ENCODE assay signal across 24 mouse cellular contexts in genomic region chr15:8003789-8004188, GRCm38 (mm10).
DNase-seq lines count a peak whose midpoint lies in the region; ATAC-seq lines count a peak whose summit lies in the region.
"Had no signal": no experiment of that assay in that cellular context is flagged by ENCODE, and none has a peak within 500 bp of the region (broad histone marks: within the 10 kb centered on the region; RNA-seq: fewer than 3 reads in every experiment).

No protein-coding gene starts in this region.

- H3K4me1 ChIP-seq in kidney, embryonic 15.5 days = no peaks in the 10 kb centered on the region
- H3K4me1 ChIP-seq: forebrain, embryonic 10.5 days; forebrain, embryonic 13.5 days; heart, embryonic 10.5 days had no signal

- WGBS in kidney, embryonic 15.5 days = 72% methylated on average over 8 of the region's 8 CpGs

- no peak overlapping the region for H3K27ac ChIP-seq in kidney, embryonic 15.5 days
- H3K27ac ChIP-seq: forebrain, embryonic 10.5 days; forebrain, embryonic 13.5 days; heart, adult 2 months; heart, embryonic 10.5 days; heart, embryonic 13.5 days; hindbrain, embryonic 14.5 days; hindbrain, postnatal 0 days had no signal

- no peaks in the 10 kb centered on the region for H3K36me3 ChIP-seq in kidney, embryonic 15.5 days
- H3K36me3 ChIP-seq: forebrain, embryonic 10.5 days; heart, embryonic 10.5 days; heart, embryonic 13.5 days had no signal

- H3K4me2 ChIP-seq in kidney, embryonic 15.5 days = no peak overlapping the region
- H3K4me2 ChIP-seq: forebrain, embryonic 13.5 days; heart, embryonic 13.5 days; hindbrain, embryonic 14.5 days had no signal

- H3K9me3 ChIP-seq in kidney, embryonic 15.5 days (replicated peaks) = no peaks in the 10 kb centered on the region
- H3K9me3 ChIP-seq: forebrain, embryonic 10.5 days; forebrain, embryonic 13.5 days; heart, embryonic 10.5 days; heart, embryonic 13.5 days had no signal

- no peak overlapping the region for H3K9ac ChIP-seq in kidney, embryonic 15.5 days
- H3K9ac ChIP-seq: forebrain, embryonic 13.5 days; heart, embryonic 13.5 days; hindbrain, embryonic 14.5 days had no signal

- H3K27me3 ChIP-seq in kidney, embryonic 15.5 days = no peaks in the 10 kb centered on the region
- H3K27me3 ChIP-seq: forebrain, embryonic 13.5 days; heart, embryonic 13.5 days had no signal

- no peak for ATAC-seq in kidney, embryonic 15.5 days (replicated peaks; ENCODE audit: low FRiP score)
- peak; percentile 60; the same call in 1 of the 2 replicates for ATAC-seq in megakaryocyte, adult 5-6 weeks (ENCODE audit: poor library complexity, severe bottlenecking)
- ATAC-seq: CD4-positive, CD25-positive, alpha-beta regulatory T cell, adult 4 months; forebrain, embryonic 13.5 days; forebrain, embryonic 16.5 days; hindbrain, postnatal 0 days; inflammation-experienced regulatory T-cells, adult 6 months had no signal

- peak; percentile 17 for DNase-seq in kidney, postnatal 10 days
- peak; percentile 44 for DNase-seq in 416B (ENCODE audit: low read depth)
- no peak for DNase-seq in gastrocnemius, postnatal 25 days
- no peak for DNase-seq in adrenal gland, postnatal 25 days
- DNase-seq: adrenal gland, adult 2 months; adrenal gland, postnatal 36 days; cerebellum, adult 18-20 months; cerebellum, adult 9-10 months; cerebellum, postnatal 14 days; gastrocnemius, postnatal 14 days; heart, adult 2 months; heart, postnatal 14 days; heart, postnatal 4 days had no signal

- no peak overlapping the region for H3K4me3 ChIP-seq in kidney, embryonic 15.5 days (replicated peaks)
- H3K4me3 ChIP-seq: forebrain, embryonic 10.5 days; forebrain, embryonic 13.5 days; heart, adult 2 months; heart, embryonic 10.5 days; heart, embryonic 13.5 days had no signal

Comparison
In these comparisons a context has a peak if more than half of its experiments do, and no peak if none do; other contexts are left out.
1. DNase-seq: peak in kidney, postnatal 10 days (single experiment) and 416B (single experiment); none in gastrocnemius, postnatal 25 days (single experiment) and adrenal gland, postnatal 25 days (single experiment).